ENCODE assay signal across 11 mouse cellular contexts in genomic region chr1:92015938-92016672, GRCm38 (mm10).
DNase-seq lines count a peak whose midpoint lies in the region; ATAC-seq and TF ChIP-seq lines count a peak whose summit lies in the region.
"Had no signal": no experiment of that assay in that cellular context is flagged by ENCODE, and none has a peak within 500 bp of the region (broad histone marks: within the 10 kb centered on the region; RNA-seq: fewer than 3 reads in every experiment).

No protein-coding gene starts in this region.

- DNase-seq in kidney, adult 11 months = peak; percentile 42
- DNase-seq in gastrocnemius, postnatal 25 days = peak; percentile 56
- peak; percentile 25 to 56 for DNase-seq in kidney, postnatal 25 days
- no peak for DNase-seq in thymus, adult 18-20 months
- DNase-seq in frontal cortex, adult 2 months (ENCODE audit: extremely low spot score in 1 of 2, low spot score in 1 of 2) = no peak
- no peak for DNase-seq in thymus, postnatal 4 days
- DNase-seq: adrenal gland, postnatal 10 days; thymus, postnatal 36 days had no signal

- H3K27me3 ChIP-seq in kidney, embryonic 15.5 days = no peaks in the 10 kb centered on the region
- H3K27me3 ChIP-seq: liver, embryonic 12.5 days had no signal

- H3K4me2 ChIP-seq in kidney, embryonic 15.5 days = no peak overlapping the region
- H3K4me2 ChIP-seq: liver, embryonic 12.5 days had no signal

- TF ChIP-seq POLR2A in bone marrow, adult 2 months (IDR thresholded peaks at IDR 0.05; ENCODE audit: borderline replicate concordance, control insufficient read depth, low read depth, low read length) = no peak

- H3K4me3 ChIP-seq in kidney, embryonic 15.5 days (replicated peaks) = no peak overlapping the region
- no peak overlapping the region for H3K4me3 ChIP-seq in bone marrow, adult 2 months (replicated peaks; ENCODE audit: control insufficient read depth, low read depth, low read length)
- H3K4me3 ChIP-seq: liver, embryonic 12.5 days had no signal

- ATAC-seq in kidney, embryonic 15.5 days (replicated peaks; ENCODE audit: low FRiP score) = no peak
- ATAC-seq: liver, embryonic 12.5 days had no signal

- peaks cover 16% of the 10 kb centered on the region for H3K36me3 ChIP-seq in kidney, embryonic 15.5 days

- peaks cover 9% of the 10 kb centered on the region for H3K4me1 ChIP-seq in kidney, embryonic 15.5 days
- H3K4me1 ChIP-seq in bone marrow, adult 2 months (ENCODE audit: control insufficient read depth, insufficient read depth, low read length) = no peaks in the 10 kb centered on the region; the same call in 1 of the 2 replicates
- H3K4me1 ChIP-seq: liver, embryonic 12.5 days had no signal

- H3K27ac ChIP-seq in kidney, embryonic 15.5 days = no peak overlapping the region
- H3K27ac ChIP-seq in bone marrow, adult 2 months (ENCODE audit: control insufficient read depth, insufficient read depth, low read depth, low read length, poor library complexity) = no peak overlapping the region
- H3K27ac ChIP-seq: liver, embryonic 12.5 days had no signal

- no peaks in the 10 kb centered on the region for H3K9me3 ChIP-seq in kidney, embryonic 15.5 days (replicated peaks)
- H3K9me3 ChIP-seq: liver, embryonic 12.5 days had no signal

- 60% methylated on average over 4 of the region's 4 CpGs for whole genome bisulfite sequencing in kidney, embryonic 15.5 days
- 65% methylated on average over 4 of the region's 4 CpGs for WGBS in bone marrow, adult 2 months

- peak; percentile 16; the same call in 1 of the 2 replicates for TF ChIP-seq CTCF in bone marrow, adult 2 months (IDR thresholded peaks at IDR 0.05; ENCODE audit: control insufficient read depth, insufficient read depth, low read length)

- no peak overlapping the region for H3K9ac ChIP-seq in kidney, embryonic 15.5 days
- H3K9ac ChIP-seq: liver, embryonic 12.5 days had no signal

Comparison
In these comparisons a context has a peak if more than half of its experiments do, and no peak if none do; other contexts are left out.
1. DNase-seq: peak in kidney, adult 11 months (single experiment), gastrocnemius, postnatal 25 days (single experiment) and kidney, postnatal 25 days (2 of 2); none in thymus, adult 18-20 months (0 of 2), frontal cortex, adult 2 months (0 of 2) and thymus, postnatal 4 days (single experiment).